Mouse (Mus musculus): ENCODE results near the gene Cd59a. TPM values are rescaled to one million over a fixed set of nuclear protein-coding genes. Genes with fewer than 3 reads are reported as not detected.
"Not testable (repeated sequence)": the region's sequence is repeated elsewhere in the genome, so short reads cannot be mapped to it uniquely, and the experiment has no call there.

Cd59a gene
- total RNA-seq, 1 experiment from 2014 or later = 22.4 TPM

- peak; percentile 38 to 63 for ATAC-seq (replicated peaks in 1 of 2; ENCODE audit: insufficient read depth in 1 of 2, low FRiP score in 2 of 2, low TSS enrichment in 1 of 2, low read depth in 1 of 2, poor library complexity in 2 of 2, severe bottlenecking in 2 of 2)
These were observed 3.1 kb downstream of the Cd59a start for GRCm38 (mm10) chr2:104098529-104099230.

GRCm38 (mm10) chr2:104099231-104099585, 3.6 kb downstream of the Cd59a start:
- ATAC-seq (replicated peaks in 1 of 2; ENCODE audit: insufficient read depth in 1 of 2, low FRiP score in 2 of 2, low TSS enrichment in 1 of 2, low read depth in 1 of 2, poor library complexity in 2 of 2, severe bottlenecking in 2 of 2) = no peak

GRCm38 (mm10) chr2:104099946-104100345, 4.3 kb downstream of the Cd59a start:
- no peak for ATAC-seq (replicated peaks in 1 of 2; ENCODE audit: insufficient read depth in 1 of 2, low FRiP score in 2 of 2, low TSS enrichment in 1 of 2, low read depth in 1 of 2, poor library complexity in 2 of 2, severe bottlenecking in 2 of 2)

- no peak for ATAC-seq (replicated peaks in 1 of 2; ENCODE audit: insufficient read depth in 1 of 2, low FRiP score in 2 of 2, low TSS enrichment in 1 of 2, low read depth in 1 of 2, poor library complexity in 2 of 2, severe bottlenecking in 2 of 2)
These were observed 9.2 kb downstream of the Cd59a start for GRCm38 (mm10) chr2:104104800-104105199.

GRCm38 (mm10) chr2:104109021-104109420, 13.4 kb downstream of the Cd59a start:
- not testable (repeated sequence) for ATAC-seq (replicated peaks in 1 of 2; ENCODE audit: insufficient read depth in 1 of 2, low FRiP score in 2 of 2, low TSS enrichment in 1 of 2, low read depth in 1 of 2, poor library complexity in 2 of 2, severe bottlenecking in 2 of 2)

GRCm38 (mm10) chr2:104109528-104109927, 13.9 kb downstream of the Cd59a start:
- no peak for ATAC-seq (replicated peaks in 1 of 2; ENCODE audit: insufficient read depth in 1 of 2, low FRiP score in 2 of 2, low TSS enrichment in 1 of 2, low read depth in 1 of 2, poor library complexity in 2 of 2, severe bottlenecking in 2 of 2)

- no peak for ATAC-seq (replicated peaks in 1 of 2; ENCODE audit: insufficient read depth in 1 of 2, low FRiP score in 2 of 2, low TSS enrichment in 1 of 2, low read depth in 1 of 2, poor library complexity in 2 of 2, severe bottlenecking in 2 of 2)
These were observed 14.4 kb downstream of the Cd59a start for GRCm38 (mm10) chr2:104110031-104110430.

- not testable (repeated sequence) for ATAC-seq (replicated peaks in 1 of 2; ENCODE audit: insufficient read depth in 1 of 2, low FRiP score in 2 of 2, low TSS enrichment in 1 of 2, low read depth in 1 of 2, poor library complexity in 2 of 2, severe bottlenecking in 2 of 2)
These were observed 15.7 kb downstream of the Cd59a start for GRCm38 (mm10) chr2:104111170-104111797.

GRCm38 (mm10) chr2:104113563-104113962, 18.0 kb downstream of the Cd59a start:
- ATAC-seq (replicated peaks in 1 of 2; ENCODE audit: insufficient read depth in 1 of 2, low FRiP score in 2 of 2, low TSS enrichment in 1 of 2, low read depth in 1 of 2, poor library complexity in 2 of 2, severe bottlenecking in 2 of 2) = not testable (repeated sequence)

- no peak for ATAC-seq (replicated peaks in 1 of 2; ENCODE audit: insufficient read depth in 1 of 2, low FRiP score in 2 of 2, low TSS enrichment in 1 of 2, low read depth in 1 of 2, poor library complexity in 2 of 2, severe bottlenecking in 2 of 2)
These were observed 19.3 kb downstream of the Cd59a start for GRCm38 (mm10) chr2:104114898-104115297.

GRCm38 (mm10) chr2:104117173-104117572, 21.6 kb downstream of the Cd59a start:
- ATAC-seq (replicated peaks in 1 of 2; ENCODE audit: insufficient read depth in 1 of 2, low FRiP score in 2 of 2, low TSS enrichment in 1 of 2, low read depth in 1 of 2, poor library complexity in 2 of 2, severe bottlenecking in 2 of 2) = peak in 1 of 2 experiments; percentile 17; a peak in 1 of 4 replicates

- no peak for ATAC-seq (replicated peaks in 1 of 2; ENCODE audit: insufficient read depth in 1 of 2, low FRiP score in 2 of 2, low TSS enrichment in 1 of 2, low read depth in 1 of 2, poor library complexity in 2 of 2, severe bottlenecking in 2 of 2)
These were observed 23.5 kb downstream of the Cd59a start for GRCm38 (mm10) chr2:104119097-104119496.

- no peak for ATAC-seq (replicated peaks in 1 of 2; ENCODE audit: insufficient read depth in 1 of 2, low FRiP score in 2 of 2, low TSS enrichment in 1 of 2, low read depth in 1 of 2, poor library complexity in 2 of 2, severe bottlenecking in 2 of 2)
These were observed 24.7 kb downstream of the Cd59a start for GRCm38 (mm10) chr2:104120312-104120711.

GRCm38 (mm10) chr2:104121681-104122504, 26.3 kb downstream of the Cd59a start:
- no peak; a peak in 1 of 4 replicates for ATAC-seq (replicated peaks in 1 of 2; ENCODE audit: insufficient read depth in 1 of 2, low FRiP score in 2 of 2, low TSS enrichment in 1 of 2, low read depth in 1 of 2, poor library complexity in 2 of 2, severe bottlenecking in 2 of 2)

- peak; percentile 92 to 94 for ATAC-seq (replicated peaks in 1 of 2; ENCODE audit: insufficient read depth in 1 of 2, low FRiP score in 2 of 2, low TSS enrichment in 1 of 2, low read depth in 1 of 2, poor library complexity in 2 of 2, severe bottlenecking in 2 of 2)
These were observed 27.1 kb downstream of the Cd59a start, which contains the start of gene A930018P22Rik for GRCm38 (mm10) chr2:104122505-104123378. TSS of gene A930018P22Rik (plus strand) at chr2:104122769.

- ATAC-seq (replicated peaks in 1 of 2; ENCODE audit: insufficient read depth in 1 of 2, low FRiP score in 2 of 2, low TSS enrichment in 1 of 2, low read depth in 1 of 2, poor library complexity in 2 of 2, severe bottlenecking in 2 of 2) = no peak
These were observed 27.9 kb downstream of the Cd59a start for GRCm38 (mm10) chr2:104123540-104123939.

- ATAC-seq (replicated peaks in 1 of 2; ENCODE audit: insufficient read depth in 1 of 2, low FRiP score in 2 of 2, low TSS enrichment in 1 of 2, low read depth in 1 of 2, poor library complexity in 2 of 2, severe bottlenecking in 2 of 2) = no peak
These were observed 28.5 kb downstream of the Cd59a start for GRCm38 (mm10) chr2:104124071-104124470.

All from hematopoietic stem cell, adult 5-6 weeks (primary cell).